Comparison of ENCODE assay signal across 10 mouse cellular contexts in the genomic region with DNA sequence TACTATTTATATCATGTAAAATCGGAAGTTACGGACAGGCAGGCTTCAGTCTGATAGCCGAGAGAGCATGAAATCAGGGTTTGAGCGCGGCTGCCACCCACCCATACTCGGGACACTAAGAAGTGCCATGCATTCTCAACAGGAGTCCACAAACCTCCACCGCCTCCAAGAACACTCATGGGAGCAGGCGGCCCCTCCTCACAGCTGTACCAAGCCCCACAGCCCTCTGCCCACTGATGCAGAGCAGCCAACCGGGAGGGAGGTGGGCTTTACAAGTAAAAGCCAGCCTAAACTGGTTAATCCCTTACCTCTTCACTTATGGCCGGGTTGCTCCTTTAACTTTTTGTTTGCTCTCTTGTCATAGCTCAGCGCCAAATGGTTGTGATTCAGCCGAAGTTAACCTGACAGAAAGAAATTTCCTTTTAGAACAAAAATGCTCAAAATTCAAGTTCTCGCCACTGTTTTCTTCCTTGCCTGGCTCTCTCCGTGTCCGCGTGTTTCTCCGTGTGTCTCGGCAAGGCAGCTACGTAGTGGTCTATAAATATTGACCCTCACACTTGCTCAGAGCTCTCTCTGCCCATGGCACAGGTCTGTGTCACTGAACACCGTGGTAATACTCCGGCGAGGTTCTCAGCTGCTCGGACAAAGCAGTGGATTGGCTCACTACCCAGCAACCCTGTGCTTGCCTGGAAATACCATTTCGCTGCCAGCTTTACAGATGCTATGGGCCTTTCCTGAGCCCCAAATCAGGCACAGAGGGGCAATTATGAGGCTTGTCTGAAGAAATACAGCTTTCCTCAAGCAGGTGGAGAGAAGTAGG.
DNase-seq lines count a peak whose midpoint lies in the region; ATAC-seq lines count a peak whose summit lies in the region.
"Had no signal": no experiment of that assay in that cellular context is flagged by ENCODE, and none has a peak within 500 bp of the region (broad histone marks: within the 10 kb centered on the region; RNA-seq: fewer than 3 reads in every experiment).

No protein-coding gene starts in this region.

- H3K4me2 ChIP-seq in hindbrain, embryonic 11.5 days (replicated peaks; ENCODE audit: low read depth, low read length): no peak overlapping the region
- peak overlapping the region; percentile 39 for H3K4me2 ChIP-seq in hindbrain, embryonic 16.5 days (ENCODE audit: low read length)
- H3K4me2 ChIP-seq in midbrain, embryonic 14.5 days (ENCODE audit: low read length): peak overlapping the region; percentile 36

- H3K9ac ChIP-seq in hindbrain, embryonic 11.5 days (ENCODE audit: low read depth, low read length): no peak overlapping the region
- no peak overlapping the region; the same call in 1 of the 2 replicates for H3K9ac ChIP-seq in hindbrain, embryonic 16.5 days (ENCODE audit: low read depth, low read length)
- H3K9ac ChIP-seq in midbrain, embryonic 14.5 days (replicated peaks; ENCODE audit: low read length): no peak overlapping the region

- H3K27ac ChIP-seq in hindbrain, embryonic 10.5 days: peak overlapping the region; percentile 71
- H3K27ac ChIP-seq in hindbrain, embryonic 11.5 days (ENCODE audit: low read depth, low read length): no peak overlapping the region
- 0 out of 2 replicates have a peak overlapping the region, but pooled peaks have one; percentile 12 for H3K27ac ChIP-seq in hindbrain, embryonic 16.5 days (ENCODE audit: low read depth, low read length)
- H3K27ac ChIP-seq in midbrain, embryonic 14.5 days (replicated peaks; ENCODE audit: low read depth, low read length): no peak overlapping the region; the same call in 1 of the 2 replicates
- H3K27ac ChIP-seq: macrophage had no signal

- H3K9me3 ChIP-seq in hindbrain, embryonic 10.5 days: no peaks in the 10 kb centered on the region
- H3K9me3 ChIP-seq in hindbrain, embryonic 11.5 days (ENCODE audit: control insufficient read depth, low read length): no peaks in the 10 kb centered on the region
- H3K9me3 ChIP-seq in hindbrain, embryonic 16.5 days (ENCODE audit: control insufficient read depth, low read length): no peaks in the 10 kb centered on the region
- H3K9me3 ChIP-seq in midbrain, embryonic 14.5 days (ENCODE audit: control insufficient read depth, low read length): no peaks in the 10 kb centered on the region

- H3K4me1 ChIP-seq in hindbrain, embryonic 10.5 days (replicated peaks): peaks cover 24% of the 10 kb centered on the region
- H3K4me1 ChIP-seq in hindbrain, embryonic 11.5 days (replicated peaks; ENCODE audit: control insufficient read depth, insufficient read depth, low read length): no peaks in the 10 kb centered on the region
- no peaks in the 10 kb centered on the region; the same call in 1 of the 2 replicates for H3K4me1 ChIP-seq in hindbrain, embryonic 16.5 days (ENCODE audit: control insufficient read depth, insufficient read depth, low read depth, low read length)
- H3K4me1 ChIP-seq in midbrain, embryonic 14.5 days (ENCODE audit: control insufficient read depth, insufficient read depth, low read length): no peaks in the 10 kb centered on the region; the same call in 1 of the 2 replicates

- DNase-seq in hindbrain, embryonic 10.5 days (ENCODE audit: low spot score): no peak
- DNase-seq in hindbrain, embryonic 11.5 days (ENCODE audit: low spot score): no peak
- peak; percentile 3 to 15 for DNase-seq in cerebellum, postnatal 36 days
- DNase-seq in midbrain, embryonic 14.5 days: peak; percentile 25
- DNase-seq in adrenal gland, adult 8-10 months: no peak

- WGBS in hindbrain, embryonic 10.5 days: 77% methylated on average over 24 of the region's 24 CpGs
- WGBS in hindbrain, embryonic 11.5 days: 83% methylated on average over 24 of the region's 24 CpGs
- 67% methylated on average over 24 of the region's 24 CpGs for WGBS in hindbrain, embryonic 16.5 days
- 47% methylated on average over 24 of the region's 24 CpGs for WGBS in midbrain, embryonic 14.5 days

- no peaks in the 10 kb centered on the region for H3K36me3 ChIP-seq in hindbrain, embryonic 10.5 days
- H3K36me3 ChIP-seq in hindbrain, embryonic 11.5 days (ENCODE audit: control insufficient read depth, insufficient read depth, low read length): no peaks in the 10 kb centered on the region
- H3K36me3 ChIP-seq in hindbrain, embryonic 16.5 days (ENCODE audit: control insufficient read depth, insufficient read depth, low read length): no peaks in the 10 kb centered on the region
- no peaks in the 10 kb centered on the region for H3K36me3 ChIP-seq in midbrain, embryonic 14.5 days (ENCODE audit: control insufficient read depth, insufficient read depth, low read length)

- no peak for ATAC-seq in hindbrain, embryonic 11.5 days (ENCODE audit: low FRiP score)
- ATAC-seq in hindbrain, embryonic 16.5 days: peak; percentile 80
- ATAC-seq in midbrain, embryonic 14.5 days (ENCODE audit: low FRiP score, low TSS enrichment): peak; percentile 43; the same call in 1 of the 2 replicates
- ATAC-seq in monocyte, adult 5-6 weeks (replicated peaks; ENCODE audit: insufficient number of reproducible peaks, low FRiP score, low TSS enrichment, poor library complexity, severe bottlenecking): no peak
- ATAC-seq in inflammation-experienced regulatory T-cells, adult 6 months: no peak

- no peak overlapping the region for H3K4me3 ChIP-seq in hindbrain, embryonic 10.5 days
- no peak overlapping the region for H3K4me3 ChIP-seq in hindbrain, embryonic 11.5 days (ENCODE audit: low read depth, low read length)
- peak overlapping the region; percentile 15; the same call in 1 of the 2 replicates for H3K4me3 ChIP-seq in hindbrain, embryonic 16.5 days (ENCODE audit: low read length)
- no peak overlapping the region for H3K4me3 ChIP-seq in midbrain, embryonic 14.5 days (replicated peaks; ENCODE audit: low read depth, low read length)
- H3K4me3 ChIP-seq: erythroblast, embryonic 14.5 days had no signal

- H3K27me3 ChIP-seq in hindbrain, embryonic 10.5 days (ENCODE audit: insufficient read depth, poor library complexity, severe bottlenecking): no peaks in the 10 kb centered on the region
- H3K27me3 ChIP-seq in hindbrain, embryonic 11.5 days (ENCODE audit: control insufficient read depth, insufficient read depth, low read length): no peaks in the 10 kb centered on the region
- H3K27me3 ChIP-seq in hindbrain, embryonic 16.5 days (replicated peaks; ENCODE audit: control insufficient read depth, insufficient read depth, low read length): no peaks in the 10 kb centered on the region
- H3K27me3 ChIP-seq in midbrain, embryonic 14.5 days (ENCODE audit: control insufficient read depth, insufficient read depth, low read length): no peaks in the 10 kb centered on the region

Comparison
In these comparisons a context has a peak if more than half of its experiments do, and no peak if none do; other contexts are left out.
1. H3K27ac ChIP-seq: peak in hindbrain, embryonic 10.5 days (single experiment) and hindbrain, embryonic 16.5 days (single experiment); none in hindbrain, embryonic 11.5 days (single experiment) and midbrain, embryonic 14.5 days (single experiment).
2. ATAC-seq: peak in hindbrain, embryonic 16.5 days (single experiment) and midbrain, embryonic 14.5 days (single experiment); none in hindbrain, embryonic 11.5 days (single experiment), monocyte, adult 5-6 weeks (single experiment) and inflammation-experienced regulatory T-cells, adult 6 months (single experiment).
3. DNase-seq: peak in cerebellum, postnatal 36 days (2 of 2) and midbrain, embryonic 14.5 days (single experiment); none in hindbrain, embryonic 10.5 days (single experiment), hindbrain, embryonic 11.5 days (single experiment) and adrenal gland, adult 8-10 months (single experiment).